Mouse (Mus musculus) limb, embryonic 12.5 days (tissue): ENCODE data around the gene Nf1. TPM values are rescaled to one million over a fixed set of nuclear protein-coding genes. Genes with fewer than 3 reads are reported as not detected.

ENCODE experiments used
- ATAC-seq: fragments of 200-750 bp; cut with Nextera tagmentation; 2 replicates; pipeline ENCODE4 v1.8.0; 2017; ENCODE audit warnings: low read depth, moderate TSS enrichment; ENCODE audit not compliant: insufficient number of reproducible peaks, insufficient read depth, low FRiP score, low TSS enrichment
- H3K27ac ChIP-seq: fragments of 300-500 bp; sonication (generic); 2 replicates; pipeline ENCODE4 v1.5.1; 2016; ENCODE audit warnings: mild to moderate bottlenecking, moderate library complexity
- H3K27me3 ChIP-seq: fragments of 300-500 bp; sonication (generic); 2 replicates; pipeline ENCODE4 v1.6.1; 2016; ENCODE audit warnings: mild to moderate bottlenecking, moderate library complexity
- H3K36me3 ChIP-seq: fragments of 300-500 bp; sonication (generic); 2 replicates; pipeline ENCODE4 v1.6.1; 2016; ENCODE audit warnings: mild to moderate bottlenecking, moderate library complexity
- H3K4me1 ChIP-seq: fragments of 300-500 bp; sonication (generic); replicated peaks from 2 replicates; pipeline ENCODE4 v1.6.1; 2016
- H3K4me2 ChIP-seq: fragments of 300-500 bp; sonication (generic); 2 replicates; pipeline ENCODE4 v1.6.1; 2016; ENCODE audit warnings: mild to moderate bottlenecking, moderate library complexity
- H3K4me3 ChIP-seq: fragments of 300-500 bp; sonication (generic); replicated peaks from 2 replicates; pipeline ENCODE4 v1.5.1; 2016; ENCODE audit warnings: mild to moderate bottlenecking
- H3K9ac ChIP-seq: fragments of 300-500 bp; sonication (generic); replicated peaks from 2 replicates; pipeline ENCODE4 v1.6.1; 2016; ENCODE audit warnings: mild to moderate bottlenecking, moderate library complexity
- H3K9me3 ChIP-seq: fragments of 300-500 bp; sonication (generic); 2 replicates; pipeline ENCODE4 v1.6.1; 2016; ENCODE audit warnings: mild to moderate bottlenecking, moderate library complexity
- WGBS: fragments of 180-500 bp; shearing (Covaris S2); methylation state at CpG from one replicate; pipeline ENCODE4 v1.1.7; 2016; 5-methylcytosine and 5-hydroxymethylcytosine counted together
- polyA plus RNA-seq: library from polyadenylated mRNA; unstranded; fragments of >200 nt; fragmentation: Nextera tagmentation; extraction: Ambion mirVana; gene quantifications from 2 replicates; pipeline ENCODE4 v1.2.1, GENCODE M21; 2016

Gene Nf1
- polyA plus RNA-seq, 1 experiment from 2014 or later, result 9.3 TPM

GRCm38 (mm10) chr11:79329585-79329984 lies 9.9 kb upstream of the Nf1 start:
- no peaks in the 10 kb centered on the region for H3K27me3 ChIP-seq
- no peaks in the 10 kb centered on the region for H3K36me3 ChIP-seq
- no peak for ATAC-seq
- no peak overlapping the region for H3K4me2 ChIP-seq
- no peak overlapping the region for H3K27ac ChIP-seq
- H3K9me3 ChIP-seq, result no peaks in the 10 kb centered on the region
- H3K4me1 ChIP-seq, result peaks cover 5% of the 10 kb centered on the region; the same call in 1 of the 2 replicates
- H3K9ac ChIP-seq, result no peak overlapping the region
- no peak overlapping the region for H3K4me3 ChIP-seq
- WGBS, result 100% methylated on average over 1 of the region's 1 CpGs

DNA sequence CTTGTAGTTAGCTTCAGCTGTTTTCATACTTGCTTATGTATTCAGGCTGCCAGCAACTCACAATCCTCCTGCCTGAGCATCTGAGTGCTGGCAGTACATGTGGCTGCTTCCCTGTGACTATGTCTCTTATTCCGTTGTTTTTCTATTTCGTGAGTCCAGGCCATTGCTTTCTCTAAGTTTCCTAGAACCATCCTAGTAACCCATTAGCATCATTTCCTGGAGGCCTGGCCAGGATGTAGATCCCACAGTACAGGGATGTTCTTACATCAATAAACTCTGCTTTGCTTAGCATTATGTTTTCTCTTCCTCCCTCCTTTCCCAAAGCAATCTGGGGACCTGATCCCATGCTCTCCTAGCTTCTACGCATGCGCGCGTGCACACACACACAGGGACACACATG lies 4.4 kb upstream of the Nf1 start:
- no peak for ATAC-seq
- Histone ChIP-seq H3K9ac (no peak overlapping the region), H3K9me3 (peaks cover 4% of the 10 kb centered on the region; the same call in 1 of the 2 replicates), H3K27ac (no peak overlapping the region), H3K4me1 (no peaks in the 10 kb centered on the region), H3K4me2 (no peak overlapping the region), H3K36me3 (no peaks in the 10 kb centered on the region), H3K27me3 (no peaks in the 10 kb centered on the region), H3K4me3 (no peak overlapping the region)
- 95% methylated on average over 6 of the region's 6 CpGs for WGBS

DNA sequence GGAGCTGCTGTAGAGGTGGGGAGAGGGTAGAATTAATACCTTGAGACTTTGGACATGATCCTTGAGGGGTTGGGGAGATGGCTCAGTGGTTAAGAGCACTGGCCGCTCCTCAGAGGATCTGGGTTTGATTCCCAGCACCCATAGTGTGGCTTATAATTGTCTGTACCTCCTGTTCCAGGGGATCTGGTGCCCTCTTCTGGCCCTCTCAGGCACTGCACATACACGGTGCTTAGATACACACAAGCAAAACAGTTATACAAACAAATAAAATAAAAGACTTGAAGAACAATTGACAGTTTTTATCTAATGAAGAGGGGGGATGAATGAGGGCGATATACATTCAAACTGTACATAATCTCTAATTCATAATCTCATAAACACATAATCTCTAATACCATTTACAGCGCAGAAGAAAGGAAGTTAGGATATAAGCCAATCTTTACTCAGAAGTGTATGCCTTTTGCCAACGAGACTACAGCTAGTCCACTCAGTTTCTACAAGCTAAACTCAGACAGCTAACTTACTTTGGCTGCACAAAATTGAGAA lies 2.7 kb upstream of the Nf1 start:
- no peak overlapping the region for H3K27ac ChIP-seq
- 90% methylated on average over 5 of the region's 5 CpGs for WGBS
- no peak overlapping the region for H3K4me3 ChIP-seq
- peaks cover 4% of the 10 kb centered on the region; the same call in 1 of the 2 replicates for H3K9me3 ChIP-seq
- no peak overlapping the region for H3K4me2 ChIP-seq
- no peaks in the 10 kb centered on the region for H3K36me3 ChIP-seq
- H3K4me1 ChIP-seq, result peaks cover 12% of the 10 kb centered on the region
- H3K9ac ChIP-seq, result no peak overlapping the region
- ATAC-seq, result no peak
- H3K27me3 ChIP-seq, result no peaks in the 10 kb centered on the region

DNA sequence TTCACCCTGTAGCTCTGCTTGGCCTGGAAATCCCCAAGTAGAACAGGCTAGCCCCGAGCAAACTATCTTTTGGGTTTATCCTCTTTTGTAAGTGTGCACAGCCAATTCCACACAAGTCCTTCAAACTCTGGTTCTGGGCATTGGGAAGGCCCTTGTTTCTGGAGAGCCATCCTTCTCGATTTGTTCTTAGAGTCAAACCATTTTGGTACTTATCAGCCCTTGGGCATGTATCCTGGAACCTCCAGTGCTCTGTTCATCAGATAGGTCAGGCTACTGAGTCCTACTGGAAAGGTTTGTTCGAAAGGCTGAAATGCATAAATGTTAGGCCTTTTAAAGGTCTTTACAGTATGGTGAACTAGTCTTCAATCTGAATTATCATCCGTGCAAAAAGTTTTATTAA lies 872 bp upstream of the Nf1 start:
- peak overlapping the region; percentile 93; the same call in 1 of the 2 replicates for H3K27ac ChIP-seq
- 62% methylated on average over 4 of the region's 4 CpGs for WGBS

GRCm38 (mm10) chr11:79339808-79340781 lies 602 bp downstream of the Nf1 start:
- WGBS, result 0% methylated on average over 45 of the region's 63 CpGs
- peaks cover 15% of the 10 kb centered on the region for H3K4me1 ChIP-seq
- H3K4me3 ChIP-seq, result peak overlapping the region; percentile 90
- peaks cover 6% of the 10 kb centered on the region for H3K36me3 ChIP-seq
- peak overlapping the region; percentile 96 for H3K9ac ChIP-seq
- peaks cover 4% of the 10 kb centered on the region; the same call in 1 of the 2 replicates for H3K9me3 ChIP-seq
- H3K4me2 ChIP-seq, result peak overlapping the region; percentile 76
- H3K27ac ChIP-seq, result peak overlapping the region; percentile 93
- ATAC-seq, result peak; percentile 66
- no peaks in the 10 kb centered on the region for H3K27me3 ChIP-seq

More for the DNA sequence above, 872 bp upstream of the Nf1 start:
- peak overlapping the region; percentile 66 for H3K4me2 ChIP-seq
- H3K9me3 ChIP-seq, result peaks cover 4% of the 10 kb centered on the region; the same call in 1 of the 2 replicates
- ATAC-seq, result no peak
- peak overlapping the region; percentile 90 for H3K4me3 ChIP-seq
- peaks cover 15% of the 10 kb centered on the region for H3K4me1 ChIP-seq
- H3K36me3 ChIP-seq, result peaks cover 6% of the 10 kb centered on the region; the same call in 1 of the 2 replicates
- no peaks in the 10 kb centered on the region for H3K27me3 ChIP-seq
- peak overlapping the region; percentile 96; the same call in 1 of the 2 replicates for H3K9ac ChIP-seq

DNA sequence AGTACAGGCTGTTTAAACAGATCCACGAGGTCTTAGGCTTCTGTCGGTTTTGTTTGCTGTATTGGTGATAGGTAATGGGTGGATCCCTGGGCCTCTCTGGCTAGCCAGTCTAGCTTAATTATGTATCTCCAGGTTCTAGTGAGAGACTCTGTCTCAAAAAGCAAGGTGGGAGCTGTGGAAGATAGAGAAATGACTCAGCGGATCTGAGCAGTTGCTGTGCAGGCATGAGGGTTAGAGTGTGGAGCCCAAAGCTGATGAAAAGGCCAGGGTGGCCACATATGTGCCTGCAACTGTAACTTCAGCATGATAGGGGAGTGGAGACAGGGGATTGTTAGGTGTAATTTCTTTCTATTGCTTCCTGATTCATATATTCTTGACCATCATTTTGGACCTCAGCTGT lies 17.5 kb downstream of the Nf1 start:
- H3K4me2 ChIP-seq, result no peak overlapping the region
- H3K9me3 ChIP-seq, result no peaks in the 10 kb centered on the region
- ATAC-seq, result no peak
- no peaks in the 10 kb centered on the region for H3K27me3 ChIP-seq
- no peak overlapping the region for H3K9ac ChIP-seq
- H3K27ac ChIP-seq, result no peak overlapping the region
- 86% methylated on average over 3 of the region's 3 CpGs for WGBS
- H3K4me1 ChIP-seq, result no peaks in the 10 kb centered on the region
- no peak overlapping the region for H3K4me3 ChIP-seq
- H3K36me3 ChIP-seq, result peaks cover 3% of the 10 kb centered on the region; the same call in 1 of the 2 replicates

- ATAC-seq, result no peak
- Histone ChIP-seq H3K36me3 (peaks cover 3% of the 10 kb centered on the region; the same call in 1 of the 2 replicates), H3K4me2 (no peak overlapping the region), H3K4me1 (no peaks in the 10 kb centered on the region), H3K4me3 (no peak overlapping the region), H3K9me3 (no peaks in the 10 kb centered on the region), H3K27me3 (no peaks in the 10 kb centered on the region), H3K27ac (no peak overlapping the region), H3K9ac (no peak overlapping the region)
- 88% methylated on average over 1 of the region's 1 CpGs for WGBS
Measured at GRCm38 (mm10) chr11:79357397-79357796, 17.9 kb downstream of the Nf1 start.

DNA sequence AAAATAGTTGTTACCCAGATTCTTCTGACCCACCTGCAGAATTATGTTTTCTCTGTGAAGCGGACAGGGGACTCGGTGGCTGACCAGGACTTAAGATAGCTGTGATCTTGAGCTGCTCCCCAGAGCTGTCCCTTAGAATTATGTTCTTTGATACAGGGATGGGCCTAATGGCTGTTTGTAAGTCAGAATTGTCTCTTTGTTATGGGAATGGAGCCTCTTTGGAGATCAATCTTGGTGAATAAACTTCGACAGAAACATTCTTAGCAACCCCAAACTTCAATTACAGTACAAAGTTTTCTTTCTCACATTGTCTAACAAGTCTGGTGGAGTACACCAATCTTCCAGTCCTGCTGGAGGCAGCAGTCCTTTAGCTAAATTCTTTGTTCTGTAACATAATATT lies 25.5 kb downstream of the Nf1 start:
- H3K27ac ChIP-seq, result no peak overlapping the region
- H3K9me3 ChIP-seq, result no peaks in the 10 kb centered on the region
- peaks cover 20% of the 10 kb centered on the region for H3K4me1 ChIP-seq
- no peak overlapping the region for H3K4me3 ChIP-seq
- H3K9ac ChIP-seq, result no peak overlapping the region
- peaks cover 10% of the 10 kb centered on the region; the same call in 1 of the 2 replicates for H3K36me3 ChIP-seq
- H3K4me2 ChIP-seq, result no peak overlapping the region
- H3K27me3 ChIP-seq, result no peaks in the 10 kb centered on the region
- 91% methylated on average over 3 of the region's 3 CpGs for WGBS
- no peak for ATAC-seq

- Histone ChIP-seq H3K9ac (no peak overlapping the region), H3K27ac (no peak overlapping the region), H3K4me3 (no peak overlapping the region), H3K4me1 (peaks cover 20% of the 10 kb centered on the region), H3K4me2 (no peak overlapping the region), H3K36me3 (peaks cover 14% of the 10 kb centered on the region; the same call in 1 of the 2 replicates), H3K9me3 (no peaks in the 10 kb centered on the region), H3K27me3 (no peaks in the 10 kb centered on the region)
- no peak for ATAC-seq
- WGBS, result 50% methylated on average over 8 of the region's 8 CpGs
Measured at GRCm38 (mm10) chr11:79366284-79366683, 26.8 kb downstream of the Nf1 start.

DNA sequence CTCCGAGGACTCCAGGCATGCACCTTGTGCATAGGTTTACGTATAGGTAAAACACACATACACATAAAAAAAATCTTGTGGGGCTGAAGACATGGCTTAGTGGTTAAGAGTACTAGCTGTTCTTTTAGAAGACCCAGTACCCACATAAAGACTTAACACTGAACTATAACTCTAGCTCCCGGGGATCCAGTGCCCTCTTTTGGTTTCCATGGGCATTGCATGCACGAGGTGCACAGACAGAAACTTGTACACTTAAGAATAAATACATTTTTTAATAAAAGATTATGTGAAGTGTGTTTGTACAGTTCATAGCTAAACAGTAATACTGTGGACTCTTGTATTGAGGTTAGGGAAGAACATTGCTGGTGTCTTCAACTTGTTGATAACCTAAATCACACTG lies 33.5 kb downstream of the Nf1 start:
- ATAC-seq, result no peak
- no peaks in the 10 kb centered on the region for H3K27me3 ChIP-seq
- peaks cover 3% of the 10 kb centered on the region; the same call in 1 of the 2 replicates for H3K4me1 ChIP-seq
- 94% methylated on average over 4 of the region's 4 CpGs for WGBS
- no peaks in the 10 kb centered on the region for H3K9me3 ChIP-seq
- no peak overlapping the region for H3K27ac ChIP-seq
- H3K9ac ChIP-seq, result no peak overlapping the region
- no peak overlapping the region for H3K4me3 ChIP-seq
- H3K4me2 ChIP-seq, result no peak overlapping the region
- H3K36me3 ChIP-seq, result peaks cover 13% of the 10 kb centered on the region

- Histone ChIP-seq H3K4me1 (no peaks in the 10 kb centered on the region), H3K27me3 (no peaks in the 10 kb centered on the region), H3K36me3 (peaks cover 48% of the 10 kb centered on the region), H3K9ac (no peak overlapping the region), H3K4me3 (no peak overlapping the region), H3K4me2 (no peak overlapping the region), H3K27ac (no peak overlapping the region), H3K9me3 (no peaks in the 10 kb centered on the region)
- WGBS, result 65% methylated on average over 3 of the region's 3 CpGs
- ATAC-seq, result no peak
Measured at GRCm38 (mm10) chr11:79398336-79398735, 58.8 kb downstream of the Nf1 start.
